Mouse (Mus musculus): ENCODE measurements around the gene Mfsd2b.

The Mfsd2b gene

DNA sequence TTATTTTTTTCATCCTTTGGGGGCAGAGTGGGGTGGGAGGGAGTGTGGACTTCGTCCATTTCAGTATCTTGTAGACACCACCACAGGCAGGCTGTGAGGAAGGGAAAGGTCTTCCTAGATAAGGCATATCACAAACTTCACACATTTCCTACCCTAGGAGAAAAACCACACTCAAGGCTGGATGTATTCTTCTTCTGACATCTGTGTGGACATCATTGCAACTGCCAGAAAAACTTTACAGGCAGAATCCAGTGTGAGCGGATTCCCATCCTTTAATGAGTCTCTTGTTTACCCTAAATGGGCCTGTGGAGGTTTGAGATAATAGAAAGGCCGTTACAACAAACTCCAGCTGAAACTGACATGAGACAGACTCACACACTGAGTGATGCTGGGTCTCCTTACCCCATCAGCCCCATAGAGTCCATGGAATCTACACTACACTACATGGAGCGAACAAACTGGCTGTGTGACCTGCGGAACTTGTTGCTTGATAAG, 1.1 kb downstream of the Mfsd2b start:
- no peak for DNase-seq

DNA sequence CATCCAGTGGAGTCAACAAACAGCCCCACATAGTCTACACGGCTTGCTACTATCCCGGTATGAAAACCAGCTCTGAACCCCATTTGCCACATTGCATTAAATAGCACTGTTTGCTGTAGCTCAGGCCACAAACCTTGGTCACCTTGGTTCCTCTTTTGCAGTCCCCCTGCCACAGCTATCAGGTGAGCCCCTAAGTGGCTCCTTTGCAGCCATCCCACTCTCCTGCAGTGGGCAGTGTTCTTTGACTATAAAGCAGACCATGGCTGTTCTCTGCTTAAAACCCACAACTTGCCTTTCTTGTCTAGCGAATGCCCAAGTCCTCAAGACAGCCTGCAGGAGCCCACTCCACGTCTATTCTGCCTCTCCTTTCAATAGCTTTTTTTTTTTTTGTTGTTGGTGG, 1.9 kb downstream of the Mfsd2b start:
- no peak for DNase-seq

DNA sequence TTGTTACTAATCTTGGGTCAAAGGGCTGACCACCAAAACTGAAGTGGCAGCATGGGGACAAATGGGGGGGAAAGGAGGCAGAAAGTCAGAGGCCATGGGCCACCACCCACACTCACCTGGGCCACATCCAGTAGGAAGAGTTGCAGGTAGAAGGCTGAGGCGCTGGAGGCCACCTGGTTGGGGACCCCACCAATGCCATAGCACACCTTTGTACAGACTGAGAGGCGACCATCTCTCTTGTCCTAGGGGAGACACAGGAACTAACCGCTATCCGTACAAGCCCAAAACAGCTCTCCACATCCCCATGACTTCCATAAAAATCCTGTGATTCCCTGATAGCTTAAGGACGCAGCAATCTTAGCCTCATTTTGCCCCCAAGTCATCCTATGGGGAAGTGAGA, 2.9 kb downstream of the Mfsd2b start:
- DNase-seq, result no peak

DNA sequence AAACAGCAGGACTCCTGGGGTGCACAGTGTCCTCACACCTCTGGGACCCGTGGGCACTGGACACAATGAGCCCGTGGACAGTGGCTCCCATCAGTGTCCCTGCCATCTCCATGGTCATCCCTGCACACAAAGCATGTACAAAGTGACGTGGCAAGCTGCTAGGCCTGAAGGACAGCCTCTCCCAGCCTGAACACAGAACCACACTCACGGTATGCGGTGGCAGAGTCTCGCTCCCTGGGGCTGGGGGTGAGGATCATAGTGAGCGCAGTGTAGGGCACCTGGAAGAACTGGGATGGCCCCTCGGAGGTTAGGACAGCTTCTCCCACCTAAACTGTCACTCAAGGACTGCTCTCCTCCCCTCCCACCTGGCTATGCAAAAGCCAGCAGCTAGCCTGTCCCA, 5.2 kb downstream of the Mfsd2b start:
- no peak for DNase-seq

DNA sequence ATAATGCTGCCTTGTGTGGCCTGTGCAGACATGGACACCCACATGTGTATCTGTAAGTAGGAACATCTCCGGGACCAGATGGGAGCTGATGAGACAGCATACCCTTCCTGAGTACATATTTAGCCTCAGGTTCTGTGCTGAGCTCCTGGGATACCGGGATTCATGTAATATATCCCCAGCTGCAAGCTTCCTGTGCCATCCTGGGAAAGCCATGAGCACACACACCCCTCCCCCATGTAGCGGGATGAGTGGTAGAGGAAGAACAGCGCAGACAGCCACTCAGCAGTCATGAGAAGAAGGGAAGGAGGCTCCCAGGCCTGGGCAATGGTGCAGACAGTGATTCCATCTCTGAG, 9.8 kb downstream of the Mfsd2b start:
- DNase-seq, result no peak

DNA sequence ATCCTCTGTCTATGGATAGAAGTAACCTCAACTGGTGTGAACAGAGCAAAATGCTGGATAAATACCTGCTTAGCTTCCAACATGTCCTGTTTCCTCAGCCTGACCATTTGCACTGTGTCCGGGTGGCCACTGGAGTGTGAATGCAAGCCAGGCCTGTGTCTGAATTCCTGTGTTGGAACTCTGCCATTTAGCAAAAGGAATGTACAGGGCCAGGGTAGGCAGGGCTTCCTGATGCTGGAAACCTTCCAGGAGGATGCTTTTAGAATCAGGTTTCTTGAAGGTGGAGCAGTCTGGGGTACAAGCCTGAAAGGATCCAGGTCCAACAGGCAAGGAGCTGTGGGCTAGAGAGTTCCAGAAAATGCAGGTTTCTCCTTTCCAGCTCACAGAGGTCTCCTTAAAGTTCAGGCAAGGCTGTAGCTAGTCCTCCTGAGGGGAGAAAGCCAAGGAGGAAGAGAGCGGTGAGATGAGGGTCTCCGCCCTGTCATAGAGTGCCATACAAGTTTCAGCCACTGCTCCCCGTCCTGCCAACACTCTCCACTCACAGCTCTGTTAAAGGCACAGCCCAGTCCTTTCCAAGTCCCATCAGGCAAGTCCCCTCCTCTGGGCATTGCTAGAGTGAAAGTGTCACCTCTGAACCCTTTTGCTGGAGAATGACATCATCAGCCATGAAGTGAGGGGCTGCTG, 10.4 kb downstream of the Mfsd2b start:
- DNase-seq, result no peak

DNA sequence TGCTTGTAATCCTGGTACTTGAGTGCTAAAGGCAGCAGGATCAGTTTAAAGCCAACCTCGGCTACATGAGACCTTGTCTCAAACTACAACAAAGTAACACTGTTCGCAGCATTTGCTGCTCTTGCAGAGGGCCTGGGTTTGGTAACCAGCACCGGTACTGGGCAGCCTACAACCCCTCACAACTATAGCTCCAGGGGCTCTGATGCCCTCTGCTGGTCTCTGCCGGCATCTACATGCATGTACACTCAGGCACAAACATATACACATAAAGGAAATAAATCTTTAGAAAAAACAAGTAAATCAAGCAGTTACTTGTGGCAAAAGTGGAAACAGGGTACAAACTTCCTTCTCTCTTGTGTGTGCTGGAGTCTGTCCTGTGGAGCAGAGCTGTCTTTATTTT, 11.5 kb downstream of the Mfsd2b start:
- peak; percentile 45 for DNase-seq

DNA sequence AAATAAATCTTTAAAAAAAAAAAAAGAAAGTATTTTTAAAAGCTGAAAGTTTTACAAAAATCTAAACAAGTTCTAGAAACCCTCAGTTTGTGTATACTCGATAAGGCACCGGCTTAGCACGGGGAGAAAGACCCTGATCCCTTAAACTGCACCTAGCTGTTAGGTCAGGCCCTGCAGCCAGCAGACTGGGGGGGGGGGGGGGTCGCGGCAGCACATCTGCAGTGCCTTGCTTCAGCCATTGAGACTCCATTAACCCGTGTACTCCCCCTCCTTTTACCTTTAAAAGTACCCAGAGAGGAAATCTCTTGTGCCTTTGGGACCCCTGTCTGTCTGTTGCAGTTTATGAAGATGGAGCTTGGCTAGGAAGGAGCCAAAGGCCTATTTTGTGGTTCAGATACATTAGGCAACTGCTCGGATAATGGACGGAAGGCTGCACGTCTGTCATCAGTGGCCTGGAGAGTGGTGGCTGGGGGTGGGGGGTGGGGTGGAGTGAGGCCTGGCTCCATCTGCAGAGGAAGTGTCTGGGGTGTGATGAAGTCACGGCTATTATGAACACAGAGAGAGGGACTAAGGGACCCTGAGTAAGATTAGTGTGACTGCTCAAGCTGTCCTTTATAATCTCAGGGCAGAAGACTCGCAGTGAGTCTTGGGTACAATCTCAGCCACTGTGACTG, 14.8 kb downstream of the Mfsd2b start:
- no peak for DNase-seq

DNA sequence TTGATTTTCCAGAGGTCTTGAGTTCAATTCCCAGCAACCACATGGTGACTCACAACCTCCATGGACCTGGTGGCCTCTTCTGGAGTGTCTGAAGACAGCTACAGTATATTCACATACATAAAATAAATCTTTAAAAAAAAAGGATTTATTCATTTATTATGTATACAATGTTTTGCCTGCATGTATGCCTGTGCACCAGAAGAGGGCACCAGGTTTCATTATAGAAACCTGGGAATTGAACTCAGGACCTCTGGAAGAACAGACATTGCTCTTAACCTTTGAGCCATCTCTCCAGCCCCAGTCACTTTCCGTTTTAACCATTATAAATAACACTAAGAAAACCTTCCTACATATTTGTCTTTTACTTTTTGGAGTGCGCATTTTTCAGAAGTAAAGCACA, 17.3 kb downstream of the Mfsd2b start:
- DNase-seq, result no peak

DNA sequence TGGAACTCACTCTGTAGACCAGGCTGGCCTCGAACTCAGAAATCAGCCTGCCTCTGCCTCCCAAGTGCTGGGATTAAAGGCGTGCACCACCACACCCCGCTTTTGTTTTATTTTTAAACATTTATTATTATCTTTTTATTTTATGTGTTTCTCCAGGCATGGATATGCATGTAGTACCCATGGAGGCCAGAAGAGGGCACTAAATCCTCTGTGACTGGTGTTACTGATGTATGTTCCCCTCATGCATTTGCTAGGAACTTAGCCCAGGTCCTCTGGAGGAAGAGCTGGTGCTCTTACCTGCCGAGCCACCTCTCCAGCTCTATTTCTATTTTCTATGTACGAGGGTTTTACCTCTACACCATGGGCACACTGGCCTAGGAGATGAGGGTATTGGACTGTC, 18.0 kb downstream of the Mfsd2b start:
- DNase-seq, result peak; percentile 56

DNA sequence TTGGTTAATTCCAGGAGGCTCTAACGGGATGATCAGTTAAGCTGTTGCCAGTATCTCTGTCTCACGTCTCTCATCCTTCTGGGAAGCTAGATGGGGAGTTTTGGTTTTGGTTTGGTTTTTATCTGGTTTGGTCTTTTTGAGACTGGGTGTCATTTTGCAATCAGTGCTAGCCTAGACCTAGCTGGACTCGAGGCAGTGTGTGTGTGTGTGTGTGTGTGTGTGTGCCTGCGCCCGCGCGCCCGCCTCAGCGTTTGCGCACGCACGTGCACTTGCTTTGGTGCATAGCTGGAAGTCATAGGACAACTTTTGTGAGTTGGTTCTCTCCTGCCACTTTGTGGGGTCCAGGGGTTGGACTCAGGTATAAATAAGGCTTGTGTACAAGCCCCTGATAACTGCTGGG, 30.4 kb downstream of the Mfsd2b start:
- peak; percentile 66 for DNase-seq

DNA sequence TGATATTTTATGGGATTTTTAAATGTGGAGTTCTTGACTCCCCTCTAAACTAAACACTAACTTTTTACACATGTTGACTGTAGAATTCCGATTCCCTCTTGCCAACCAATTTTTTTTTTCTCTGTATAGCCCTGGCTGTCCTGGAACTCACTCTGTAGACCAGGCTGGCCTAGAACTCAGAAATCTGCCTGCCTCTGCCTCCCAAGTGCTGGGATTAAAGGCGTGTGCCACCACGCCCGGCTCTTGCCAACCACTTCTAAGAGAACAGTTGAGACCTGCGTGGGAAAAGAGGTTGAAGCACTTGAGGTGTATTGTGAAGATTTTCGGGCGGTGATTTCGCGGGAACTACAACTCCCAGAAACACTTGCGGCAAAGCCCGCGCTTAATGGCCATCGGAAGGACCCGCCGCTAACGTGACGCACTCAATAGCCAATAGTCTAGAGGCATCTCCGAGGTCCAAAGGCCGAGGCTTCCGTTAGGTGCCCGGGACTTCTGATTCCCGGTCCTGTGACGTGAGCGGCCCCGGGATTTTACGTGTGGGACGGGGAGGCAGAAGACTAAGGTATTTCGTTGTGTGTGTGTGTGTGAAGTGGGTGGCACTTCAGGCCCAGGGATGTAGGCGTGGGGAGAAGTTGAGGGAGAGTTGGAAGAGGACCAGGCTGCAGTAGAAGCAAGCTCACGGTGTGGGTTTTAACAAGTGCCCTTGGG, 31.1 kb downstream of the Mfsd2b start, which contains the start of gene Wdcp:
TSS of gene Wdcp (plus strand) at position 414 of the 708 bp plus-strand sequence.
- peak; percentile 87 for DNase-seq

DNA sequence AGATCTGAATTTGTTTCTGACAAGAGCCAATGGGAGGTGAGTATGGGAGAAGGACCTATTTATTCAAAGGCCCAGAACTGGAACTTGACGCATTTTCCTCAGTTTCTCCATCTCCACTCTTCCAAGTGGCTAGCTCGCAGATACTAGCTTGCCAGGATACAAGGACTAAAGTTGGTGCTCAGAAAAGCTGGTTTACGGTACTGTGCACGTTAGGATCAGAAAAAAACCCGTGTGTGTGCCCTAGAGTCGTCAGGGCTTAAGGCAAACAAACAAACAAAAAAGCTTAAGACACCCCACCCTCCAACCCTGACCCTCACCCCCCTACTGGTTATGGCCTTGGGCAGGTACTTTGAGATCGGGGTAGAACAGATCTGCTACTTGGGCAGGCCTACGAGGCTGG, 31.7 kb downstream of the Mfsd2b start:
- DNase-seq, result no peak

DNA sequence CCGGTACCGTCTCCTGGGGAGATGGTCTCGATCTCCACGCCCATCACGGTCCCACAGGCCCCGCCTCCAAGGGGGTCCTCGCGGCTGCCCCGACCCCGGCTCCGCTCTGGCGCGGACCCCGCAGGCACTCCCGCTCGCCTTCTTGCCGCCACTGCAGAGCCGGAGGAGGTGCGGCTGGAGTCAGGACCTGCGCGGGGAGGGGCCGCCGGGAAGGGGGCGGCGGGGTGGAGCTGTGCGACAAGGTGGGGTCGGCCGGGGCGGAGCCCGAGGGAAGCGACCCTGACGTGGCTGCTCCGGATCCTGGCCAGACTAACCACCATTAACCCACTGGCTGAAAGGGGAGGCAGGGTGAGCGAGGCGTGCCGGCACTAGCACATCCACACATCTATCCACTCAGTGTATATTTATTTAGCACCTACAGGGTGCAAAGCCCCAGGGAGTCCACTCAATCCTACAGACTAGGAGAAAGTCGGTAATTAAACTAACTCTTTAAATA, 32.7 kb downstream of the Mfsd2b start, which contains the start of gene Fkbp1b:
TSS of gene Fkbp1b (minus strand) at position 200 of the 496 bp plus-strand sequence.
- DNase-seq, result peak; percentile 69

DNA sequence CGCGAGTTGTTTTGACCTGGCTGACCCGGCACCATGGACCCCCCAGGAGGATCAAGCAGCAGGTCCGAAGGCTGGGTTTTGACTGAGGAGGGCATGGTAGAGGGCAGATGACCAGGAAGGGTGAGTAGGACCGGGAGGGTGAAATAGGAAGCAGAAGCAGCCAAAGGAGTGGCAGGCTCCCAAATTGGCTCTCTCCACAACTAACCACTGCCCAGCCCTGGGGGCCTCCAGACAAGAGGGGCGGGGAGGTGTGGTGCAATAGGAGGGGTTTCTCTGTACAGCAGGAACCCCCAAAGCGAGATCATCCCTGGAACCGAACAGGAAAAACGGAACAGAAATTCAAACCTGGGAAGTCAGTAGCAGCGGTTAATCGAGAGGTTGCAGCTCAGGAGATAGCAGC, 33.4 kb downstream of the Mfsd2b start:
- no peak for DNase-seq

DNA sequence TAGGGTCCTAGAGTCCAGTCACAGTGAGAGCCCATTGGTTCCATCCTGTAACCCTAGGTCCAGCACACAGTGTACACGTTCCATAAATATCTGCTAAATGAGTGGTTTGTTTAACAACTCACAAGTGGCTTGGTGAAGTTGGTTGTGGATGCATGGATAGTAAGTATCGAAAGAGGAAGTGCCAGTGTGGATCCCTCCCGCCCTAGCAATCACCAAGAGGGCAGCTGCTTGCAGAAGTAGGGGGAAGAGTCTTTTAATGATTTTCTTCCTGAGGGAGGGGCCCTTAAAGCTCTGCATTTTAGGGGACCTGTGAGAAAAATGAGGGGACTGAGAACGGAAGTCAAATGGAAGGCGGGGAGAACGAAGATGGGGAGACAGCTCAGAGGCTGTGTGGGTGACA, 34.1 kb downstream of the Mfsd2b start:
- DNase-seq, result no peak

DNA sequence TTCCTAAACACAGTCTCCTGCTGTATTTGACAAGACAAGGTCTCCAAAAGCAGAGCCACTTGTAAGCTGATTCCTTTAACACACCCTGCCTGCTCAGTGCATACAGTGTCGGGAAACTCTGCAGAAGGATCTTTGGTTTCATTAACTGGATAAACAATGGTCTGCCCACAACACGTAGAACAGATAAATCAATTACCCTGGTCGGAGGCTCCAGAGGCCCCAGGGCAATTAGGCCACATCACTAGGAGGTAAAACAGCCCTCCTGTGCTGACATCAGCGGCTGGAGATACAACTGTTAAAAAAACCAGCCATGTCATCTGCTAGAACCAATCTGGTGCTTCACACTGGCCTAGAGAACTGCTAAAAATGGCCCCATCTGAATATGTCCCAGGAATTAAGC, 37.2 kb downstream of the Mfsd2b start:
- no peak for DNase-seq

DNA sequence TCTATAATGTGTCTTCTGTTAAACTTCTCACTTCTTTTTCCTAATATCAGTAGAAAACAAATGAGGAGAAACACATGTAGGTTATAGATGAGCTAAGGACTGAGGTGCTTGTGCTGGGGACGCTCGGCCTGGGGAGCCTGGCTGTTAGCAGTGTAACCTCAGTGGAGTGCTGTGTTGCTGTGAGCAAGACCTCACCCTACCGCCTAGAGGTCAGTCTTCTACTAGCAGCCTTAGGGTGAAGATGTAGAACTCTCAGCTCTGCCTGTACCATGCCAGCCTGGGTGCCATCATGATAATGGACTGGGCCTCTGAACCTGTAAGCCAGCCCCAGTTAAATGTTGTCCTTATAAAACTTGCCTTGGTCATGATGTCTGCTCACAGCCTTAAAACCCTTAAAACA, 46.9 kb downstream of the Mfsd2b start:
- no peak for DNase-seq

DNA sequence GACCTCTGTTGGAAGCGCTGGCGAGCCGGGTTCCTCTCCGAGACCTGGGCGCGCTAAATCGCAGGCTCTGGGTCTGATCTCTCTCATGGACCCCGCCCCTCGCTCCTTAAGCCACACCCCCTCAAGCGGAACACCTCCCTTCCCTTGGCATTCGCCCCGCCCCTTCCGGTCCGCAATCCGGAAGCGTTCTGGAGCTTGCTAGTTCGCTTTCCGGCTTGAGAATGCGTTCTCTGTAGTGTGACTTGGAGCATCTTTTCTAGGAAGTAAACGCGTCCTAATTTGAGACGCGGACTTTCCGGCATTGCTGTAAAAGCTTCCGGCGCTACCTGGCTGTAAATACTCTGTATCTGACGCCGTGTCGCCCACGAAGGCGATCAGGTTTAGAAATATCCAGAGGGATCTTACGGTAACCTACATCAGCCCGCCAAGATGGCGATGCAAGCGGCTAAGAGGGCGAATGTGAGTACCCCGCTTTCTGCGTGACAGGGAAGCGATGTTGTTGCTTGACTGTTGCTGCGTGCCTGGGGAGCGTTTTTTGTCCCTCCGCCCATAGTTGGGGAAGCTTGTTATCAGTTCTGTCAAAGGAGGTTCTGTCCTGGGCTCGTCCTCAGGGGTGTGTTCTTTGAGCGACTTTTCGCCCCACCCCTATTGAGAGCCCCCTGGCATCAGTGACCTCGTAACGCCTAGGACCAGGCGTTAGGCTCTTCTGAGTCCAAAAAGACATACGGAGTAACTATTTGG, 56.6 kb downstream of the Mfsd2b start, which contains the start of gene Sf3b6:
TSS of gene Sf3b6 (plus strand) at position 184 of the 741 bp plus-strand sequence.
- peak; percentile 100 for DNase-seq

DNA sequence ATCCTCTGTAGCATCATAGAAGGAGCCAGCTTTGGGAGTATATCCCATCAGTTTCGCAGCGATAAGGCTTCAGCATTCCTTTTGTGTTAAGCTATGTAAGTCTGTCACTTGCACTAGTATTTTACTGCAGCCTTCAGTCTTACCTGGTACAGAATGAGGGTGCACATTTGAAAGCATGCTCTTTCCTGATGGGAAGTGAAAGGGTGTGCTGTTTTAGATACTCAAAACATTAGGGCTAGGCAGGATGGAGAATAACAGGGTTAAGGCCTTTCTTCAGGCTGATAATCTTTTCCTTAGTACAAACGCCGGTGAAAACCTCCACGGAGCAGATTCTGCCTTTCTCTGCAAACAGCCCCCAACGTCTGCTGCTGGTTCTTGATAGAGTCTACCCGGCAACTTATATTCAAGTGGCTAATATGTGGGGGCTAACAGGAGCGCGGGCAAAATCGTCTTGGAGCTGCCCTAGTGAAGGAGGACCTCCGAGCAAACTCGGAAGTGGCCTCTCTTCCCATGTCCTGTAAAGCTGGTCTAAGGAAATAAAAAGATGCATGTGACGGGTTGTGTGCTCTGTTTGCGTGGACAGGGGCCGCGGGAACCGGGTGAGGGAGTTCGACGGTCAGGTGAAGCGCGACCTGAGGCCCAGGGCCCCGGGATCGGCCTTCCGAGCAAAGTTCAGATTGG, 57.3 kb downstream of the Mfsd2b start:
- no peak for DNase-seq

DNA sequence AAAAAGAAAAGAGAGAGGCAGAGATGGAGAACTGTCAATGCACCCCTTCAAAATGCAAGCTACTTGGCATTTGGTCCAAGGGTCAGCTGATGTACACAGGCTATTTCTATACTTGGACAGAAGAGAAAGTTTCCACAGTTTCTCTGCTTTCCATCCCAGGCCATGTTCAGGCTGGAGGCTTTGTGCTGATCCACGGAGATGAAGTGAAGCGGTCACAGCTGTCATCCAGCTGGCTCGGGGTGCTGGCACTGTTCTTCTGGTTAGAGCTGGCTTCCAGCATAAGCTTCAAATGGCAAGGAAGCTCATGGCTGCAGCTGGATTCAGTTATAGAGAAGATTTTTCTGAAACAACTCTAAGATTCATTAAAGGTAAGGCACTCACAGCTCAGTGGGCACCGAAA, 60.5 kb downstream of the Mfsd2b start:
- DNase-seq, result no peak
